Mouse (Mus musculus) hematopoietic stem cell, adult 5-6 weeks (primary cell): Measurements from ENCODE around the gene Rnh1. TPM values are rescaled to one million over a fixed set of nuclear protein-coding genes. Genes with fewer than 3 reads are reported as not detected.
A peak's percentile ranks its signal among the peaks of the same experiment; 100 is the strongest.

ENCODE experiments used
- ATAC-seq, 2 experiments: fragments of 125-278 bp in 1 of 2; replicated peaks in 1 of 2; 2 replicates each; pipeline ENCODE4 v1.8.0; 2016 to 2017; ENCODE audit warnings: inconsistent platforms in 2 of 2, mild to moderate bottlenecking in 2 of 2, moderate number of reproducible peaks in 2 of 2, low read depth in 1 of 2, moderate TSS enrichment in 1 of 2; ENCODE audit not compliant: low FRiP score in 2 of 2, poor library complexity in 2 of 2, severe bottlenecking in 2 of 2, insufficient read depth in 1 of 2, low TSS enrichment in 1 of 2
- total RNA-seq: library from RNA; stranded (forward); fragments of 172-1452, 232-1000 nt; gene quantifications from 2 replicates; pipeline ENCODE4 v1.2.3, GENCODE M21; 2017

The Rnh1 gene
- total RNA-seq, 1 experiment from 2014 or later, result 34.4 TPM

- ATAC-seq, result no peak
Measured at GRCm38 (mm10) chr7:141188194-141188593, 15.5 kb upstream of the Rnh1 start.

GRCm38 (mm10) chr7:141176173-141176572 lies 3.5 kb upstream of the Rnh1 start:
- peak; percentile 48 to 62; a peak in 1 of 4 replicates for ATAC-seq

- ATAC-seq, result no peak
Measured at GRCm38 (mm10) chr7:141175068-141175467, 2.4 kb upstream of the Rnh1 start.

- no peak for ATAC-seq
Measured at GRCm38 (mm10) chr7:141173323-141173850, 730 bp upstream of the Rnh1 start.

- no peak for ATAC-seq
Measured at GRCm38 (mm10) chr7:141169866-141170265, 2.8 kb downstream of the Rnh1 start.

GRCm38 (mm10) chr7:141169300-141169699 lies 3.4 kb downstream of the Rnh1 start:
- ATAC-seq, result no peak

GRCm38 (mm10) chr7:141168518-141168953 lies 4.1 kb downstream of the Rnh1 start:
- peak; percentile 57 to 66 for ATAC-seq

- no peak for ATAC-seq
Measured at GRCm38 (mm10) chr7:141167901-141168517, 4.6 kb downstream of the Rnh1 start.

GRCm38 (mm10) chr7:141164850-141165249 lies 7.8 kb downstream of the Rnh1 start:
- no peak for ATAC-seq

- ATAC-seq, result no peak
Measured at GRCm38 (mm10) chr7:141164397-141164796, 8.3 kb downstream of the Rnh1 start.

- no peak for ATAC-seq
Measured at GRCm38 (mm10) chr7:141155362-141155761, 17.3 kb downstream of the Rnh1 start.

GRCm38 (mm10) chr7:141148639-141149038 lies 24.0 kb downstream of the Rnh1 start:
- no peak for ATAC-seq

GRCm38 (mm10) chr7:141147044-141147443 lies 25.6 kb downstream of the Rnh1 start:
- no peak for ATAC-seq

GRCm38 (mm10) chr7:141146043-141146595 lies 26.5 kb downstream of the Rnh1 start:
- peak in 1 of 2 experiments; percentile 14; a peak in 1 of 4 replicates for ATAC-seq

GRCm38 (mm10) chr7:141145403-141145802 lies 27.3 kb downstream of the Rnh1 start:
- no peak for ATAC-seq

- ATAC-seq, result peak; percentile 65 to 70
Measured at GRCm38 (mm10) chr7:141144650-141145049, 28.0 kb downstream of the Rnh1 start.

GRCm38 (mm10) chr7:141143861-141144260 lies 28.8 kb downstream of the Rnh1 start:
- no peak for ATAC-seq

GRCm38 (mm10) chr7:141143112-141143511 lies 29.5 kb downstream of the Rnh1 start:
- peak; percentile 68 to 76; a peak in 3 of 4 replicates for ATAC-seq

- ATAC-seq, result no peak
Measured at GRCm38 (mm10) chr7:141141326-141141725, 31.3 kb downstream of the Rnh1 start.
